Mouse (Mus musculus) small intestine, adult 2 months (tissue): ENCODE results near the gene Heatr1.

Source experiments
- CTCF ChIP-seq: fragments of 200-500 bp; IDR thresholded peaks from 2 replicates; pipeline ENCODE4 v1.5.1; 2012; ENCODE audit warnings: low read depth, mild to moderate bottlenecking, control low read depth, inconsistent platforms, low read length, moderate library complexity, mixed read lengths; ENCODE audit not compliant: insufficient replicate concordance, insufficient read length; ENCODE audit errors: extremely low read depth
- POLR2A ChIP-seq: fragments of 200-500 bp; IDR thresholded peaks from 2 replicates; pipeline ENCODE4 v1.6.1; 2012; ENCODE audit warnings: low read depth, mild to moderate bottlenecking, control low read depth, inconsistent platforms, low read length, moderate library complexity

GRCm38 (mm10) chr13:12361486-12361885 lies 33.3 kb upstream of the Heatr1 start:
- TF ChIP-seq CTCF (no peak), POLR2A (no peak)
